Mouse (Mus musculus) leukemia stem cell, adult 10-12 weeks (primary cell): ENCODE data around the gene Nxt2. TPM values are rescaled to one million over a fixed set of nuclear protein-coding genes. Genes with fewer than 3 reads are reported as not detected.

Experiments used
- polyA plus RNA-seq: library from polyadenylated mRNA; stranded (reverse); fragments of >175 nt; gene quantifications from 2 replicates; pipeline ENCODE4 v1.2.3, GENCODE M21; 2012; ENCODE audit warnings: low replicate concordance

Nxt2 gene
- 0.77 TPM in 1 of 2 replicates, not detected in the other for polyA plus RNA-seq

DNA sequence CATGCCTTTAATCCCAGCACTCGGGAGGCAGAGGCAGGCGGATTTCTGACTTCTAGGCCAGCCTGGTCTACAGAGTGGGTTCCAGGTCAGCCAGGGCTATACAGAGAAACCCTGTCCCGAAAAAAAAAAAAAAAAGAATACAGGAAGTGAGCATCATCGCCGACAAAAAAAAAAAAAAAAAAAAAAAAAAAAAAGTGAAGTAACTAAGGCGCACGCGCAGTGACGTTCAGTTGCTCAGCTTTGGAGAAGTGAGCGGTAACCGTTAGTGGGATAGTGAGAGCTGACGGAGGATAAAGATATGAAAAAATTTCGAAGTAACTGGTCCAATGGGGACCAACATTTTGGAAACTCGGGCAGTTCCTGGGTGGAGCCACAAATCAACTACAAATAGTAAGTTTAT, at the start of gene Nxt2:
Gene Nxt2, plus strand, starts transcription at position 229 of the 400 bp plus-strand sequence.

DNA sequence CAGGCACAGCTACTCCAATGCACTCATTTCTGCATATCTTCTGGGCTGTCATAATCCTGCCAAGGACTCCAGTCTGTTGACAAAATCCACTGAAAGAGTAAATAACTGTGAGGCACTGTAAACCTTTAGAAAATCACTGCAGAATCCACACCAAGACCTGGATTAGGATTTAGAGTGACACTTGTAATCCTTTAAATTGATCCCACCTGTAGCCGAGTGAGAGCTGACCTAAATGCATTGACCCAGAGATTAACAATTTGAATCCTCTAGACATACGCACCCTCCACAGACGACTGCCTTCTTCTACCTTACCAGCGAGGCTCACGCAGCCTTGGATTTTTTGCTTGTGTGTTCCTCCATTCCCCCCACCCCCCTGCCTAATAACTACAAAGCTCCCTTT, 29.7 kb upstream of the Nxt2 start, which contains the start of gene Gucy2f:
Gene Gucy2f, minus strand, starts transcription at position 101 of the 400 bp plus-strand sequence.

Other genes starting within 250 kb of the Nxt2 start
- gene Gucy2f, start 29.8 kb upstream of the Nxt2 start, polyA plus RNA-seq: not detected in 2 replicates
- not detected in 2 replicates for gene Kcne1l, start 79.5 kb downstream of the Nxt2 start, polyA plus RNA-seq
- 2.1 and 5.5 TPM in 2 replicates for gene Acsl4, start 163.8 kb downstream of the Nxt2 start, polyA plus RNA-seq